Mouse (Mus musculus): Measurements from ENCODE around the gene Anxa2.

The Anxa2 gene

DNA sequence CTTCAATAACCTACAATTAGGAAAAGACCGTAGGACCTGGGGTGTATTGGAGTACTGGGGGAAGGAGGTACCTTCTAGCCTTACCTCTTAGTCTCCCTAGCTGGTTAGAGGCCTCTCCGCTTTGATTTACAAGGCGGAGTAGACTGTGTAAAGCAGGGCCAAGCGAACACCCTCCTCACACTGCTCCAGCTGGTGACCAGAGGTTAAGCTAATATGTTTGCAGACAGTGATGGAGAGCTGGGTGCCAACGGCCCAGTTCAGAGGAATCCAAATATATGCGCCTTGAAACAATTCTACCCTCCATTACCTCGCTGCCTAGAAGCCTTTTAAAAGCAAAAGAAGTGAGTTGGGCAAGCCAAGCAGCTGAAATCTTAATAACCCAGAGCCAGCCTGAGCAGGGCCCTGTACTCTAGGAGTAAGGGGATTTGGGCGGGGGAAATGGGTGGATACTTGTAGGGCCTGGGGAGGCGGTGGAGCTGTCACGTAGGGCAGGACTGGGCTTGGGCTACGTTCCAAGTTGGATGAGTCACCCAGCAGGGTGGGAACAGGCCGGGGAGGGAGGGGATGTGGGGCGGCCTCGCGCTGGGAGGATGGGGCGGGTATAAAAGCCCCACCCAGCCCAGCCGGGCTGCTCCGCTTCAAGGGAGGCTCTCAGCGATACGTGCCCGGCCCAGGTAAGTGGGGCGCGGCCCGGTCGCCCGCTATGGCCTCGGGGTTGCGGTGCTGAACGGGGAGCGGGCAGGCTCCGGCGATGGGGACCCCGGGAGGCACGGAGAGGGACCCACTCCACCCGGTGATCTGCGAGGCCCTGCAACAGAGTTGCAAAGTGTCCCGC, at the start of gene Anxa2:
Anxa2 (plus strand) TSS at position 555 of the 835 bp plus-strand sequence.
- DNase-seq (ENCODE audit: low read depth), result peak; percentile 44

DNA sequence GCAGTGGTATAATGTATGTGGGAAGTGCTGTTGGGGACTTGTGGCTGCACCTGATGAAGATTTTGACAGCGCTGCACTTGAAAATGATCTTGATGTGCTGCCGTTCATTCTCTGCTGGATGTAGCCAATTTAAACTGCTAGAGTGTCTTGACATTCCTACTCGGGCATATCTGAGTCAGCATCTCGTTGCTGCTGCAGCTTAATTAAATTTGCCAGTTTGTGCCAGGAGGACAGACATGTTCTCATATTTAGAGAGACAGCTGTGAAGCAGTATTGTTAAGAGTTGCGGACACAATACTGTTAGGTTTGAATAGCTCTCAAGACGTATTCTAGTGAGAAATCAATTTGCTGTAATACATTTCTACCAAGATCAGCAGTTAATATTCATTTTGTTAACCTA, 48.7 kb upstream of the Anxa2 start:
- DNase-seq (ENCODE audit: low read depth), result no peak

DNA sequence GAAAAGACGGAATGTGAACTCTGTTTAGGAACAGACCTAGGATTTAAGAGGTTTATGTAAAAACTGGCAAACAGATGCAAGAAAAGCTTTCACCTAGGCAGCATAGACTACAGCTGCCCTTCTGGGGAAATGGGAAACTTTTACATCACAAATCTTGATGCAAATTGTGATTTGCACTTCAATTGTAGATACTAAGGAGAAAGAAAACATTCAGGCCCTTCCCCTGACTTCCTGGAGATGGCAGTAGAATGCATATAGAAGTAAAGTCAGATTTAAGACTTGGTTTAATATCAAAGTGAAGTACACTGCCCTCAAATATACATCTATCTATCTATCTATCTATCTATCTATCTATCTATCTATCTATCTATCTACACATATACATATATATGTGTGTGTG, 33.9 kb upstream of the Anxa2 start:
- DNase-seq (ENCODE audit: low read depth), result no peak

DNA sequence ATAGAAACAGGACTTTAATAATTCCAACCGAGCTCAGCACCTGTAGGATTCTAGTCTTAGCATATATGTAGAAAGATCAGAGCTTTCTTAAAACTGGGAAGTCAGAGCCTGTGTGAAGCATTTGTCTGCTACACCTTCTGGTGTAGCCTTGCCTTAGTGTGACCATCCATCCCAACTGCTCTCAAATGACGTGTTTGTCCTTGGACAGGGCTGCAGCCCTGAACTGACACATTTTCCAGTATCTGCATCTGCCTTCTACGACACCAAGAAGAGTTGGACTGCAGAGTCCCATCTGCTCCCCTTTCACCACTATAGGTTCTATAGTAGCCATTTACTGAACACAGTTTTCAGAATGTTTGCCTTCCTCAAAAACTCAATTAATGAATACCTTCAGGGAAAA, 22.9 kb upstream of the Anxa2 start:
- DNase-seq (ENCODE audit: low read depth), result no peak

DNA sequence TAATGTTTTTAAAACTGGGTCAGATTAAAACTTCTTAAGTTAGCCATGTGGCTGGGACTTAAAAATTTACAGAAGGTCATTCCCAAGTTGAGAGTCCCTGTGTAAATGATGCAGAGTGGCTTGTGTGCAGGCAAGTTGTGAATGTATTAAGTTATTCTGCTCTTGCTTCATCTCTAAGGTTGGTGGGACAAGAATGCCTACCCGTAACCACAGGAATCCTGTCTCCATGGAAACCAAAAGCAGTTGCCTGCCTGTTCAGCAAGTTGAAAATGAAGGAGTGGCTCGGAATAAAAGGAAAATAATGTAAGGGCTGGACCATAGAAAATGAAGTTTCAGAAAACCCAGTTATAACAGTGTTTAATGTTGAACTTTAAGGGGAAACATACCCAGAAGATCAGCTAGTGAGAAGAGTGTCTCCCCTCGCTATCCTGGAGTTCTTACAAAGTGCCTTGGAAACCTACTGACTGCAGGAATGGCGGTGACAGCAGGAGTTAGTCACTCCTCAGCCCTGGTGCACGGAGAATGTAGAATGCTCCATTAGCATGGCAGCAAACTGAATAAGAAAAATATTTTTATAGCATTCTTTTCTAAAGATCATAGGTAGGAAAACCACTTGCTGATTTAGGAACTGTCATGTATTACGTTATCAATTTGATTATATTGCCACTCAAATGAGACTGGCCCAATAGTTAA, 21.4 kb upstream of the Anxa2 start:
- DNase-seq (ENCODE audit: low read depth), result no peak

DNA sequence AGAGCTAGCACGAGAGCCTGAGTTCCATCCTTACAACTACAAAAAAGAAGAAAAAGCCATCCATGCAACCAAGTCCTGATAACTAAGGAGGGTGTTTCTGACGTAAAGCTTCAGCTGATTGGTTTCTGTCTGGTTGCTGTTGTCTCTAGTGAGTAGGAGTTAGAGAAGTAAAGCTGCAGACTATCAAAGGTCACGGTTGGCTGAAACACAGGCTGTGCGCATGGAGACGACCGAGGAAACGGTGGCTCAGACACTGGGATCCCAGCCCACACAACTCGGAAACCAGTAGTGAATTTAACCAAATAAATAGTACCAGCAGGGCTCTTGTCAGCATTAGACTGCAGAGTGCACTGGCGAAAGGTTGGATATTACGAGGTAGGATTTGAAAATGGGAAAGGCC, 18.2 kb upstream of the Anxa2 start:
- no peak for DNase-seq (ENCODE audit: low read depth)

DNA sequence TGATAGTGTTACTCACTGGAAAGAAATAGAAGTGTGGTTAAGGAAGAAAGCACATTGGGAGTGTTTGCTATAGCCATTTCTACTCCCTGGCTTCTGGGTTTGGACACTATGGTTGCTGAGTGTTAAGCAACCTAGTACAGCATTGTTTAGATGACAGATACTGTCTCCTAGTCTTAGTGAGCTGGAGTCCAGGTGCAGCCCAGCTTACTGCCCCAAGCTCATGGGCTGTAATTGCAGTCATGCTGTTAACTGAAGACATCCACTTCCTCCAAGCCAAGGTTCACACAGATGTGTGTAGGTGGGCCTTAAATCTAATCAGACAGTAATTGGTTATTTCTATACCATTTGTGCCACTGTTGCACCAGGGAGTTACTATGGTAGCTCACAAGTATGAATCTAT, 17.8 kb upstream of the Anxa2 start:
- DNase-seq (ENCODE audit: low read depth), result no peak

DNA sequence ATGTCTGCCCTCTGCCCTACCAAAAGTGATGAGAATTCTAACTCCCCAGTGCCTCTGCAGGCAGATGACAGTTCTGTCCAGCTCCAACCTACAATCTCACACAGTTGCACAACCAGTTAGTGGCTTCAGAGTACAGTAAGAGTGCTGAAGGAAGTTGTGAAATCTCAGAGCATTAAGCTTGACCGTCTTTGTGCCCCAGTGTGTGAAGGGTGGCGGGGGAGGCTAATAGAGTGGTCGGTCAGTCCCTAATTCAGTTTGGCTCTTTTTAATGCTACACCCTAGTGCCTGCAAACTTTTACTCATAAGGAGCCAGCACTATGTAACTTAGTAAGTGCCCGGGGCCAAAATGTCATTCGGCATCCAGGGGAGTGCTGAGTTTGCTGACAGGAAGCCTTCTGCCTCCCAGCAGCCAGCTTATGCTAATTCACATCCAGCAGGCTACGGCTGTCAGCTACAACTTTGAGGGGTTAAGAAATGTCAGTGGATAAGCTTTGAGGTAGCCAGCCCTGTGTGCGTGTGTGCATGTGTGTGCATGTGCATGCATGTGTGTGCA, 13.5 kb upstream of the Anxa2 start:
- no peak for DNase-seq (ENCODE audit: low read depth)

DNA sequence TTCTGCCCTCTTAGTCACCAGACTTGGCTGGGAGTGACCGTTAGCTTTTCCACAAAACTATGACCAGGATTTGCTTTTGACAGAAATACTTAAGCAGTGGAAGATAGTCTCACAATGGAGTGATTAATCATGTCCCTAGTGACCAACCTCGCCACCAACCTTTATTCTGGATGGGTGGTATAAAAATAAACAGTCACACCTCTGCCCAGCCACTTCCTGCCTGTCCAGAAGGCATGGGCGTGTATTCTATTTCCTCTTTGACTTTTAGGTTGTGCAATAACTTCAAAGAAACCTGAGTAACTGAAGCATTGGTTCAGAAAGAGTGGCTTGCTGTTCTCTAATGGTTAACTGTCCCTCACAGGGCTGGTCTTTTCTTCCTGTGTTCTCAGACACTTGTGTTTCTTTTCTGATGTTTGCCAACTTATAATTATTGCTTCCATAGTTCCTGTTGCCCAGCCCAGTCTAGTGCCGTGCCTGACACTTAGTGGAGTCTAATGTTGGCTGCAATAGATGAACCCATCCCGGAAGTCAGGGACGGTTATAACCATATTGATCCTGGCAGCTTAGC, 10.9 kb upstream of the Anxa2 start:
- no peak for DNase-seq (ENCODE audit: low read depth)

DNA sequence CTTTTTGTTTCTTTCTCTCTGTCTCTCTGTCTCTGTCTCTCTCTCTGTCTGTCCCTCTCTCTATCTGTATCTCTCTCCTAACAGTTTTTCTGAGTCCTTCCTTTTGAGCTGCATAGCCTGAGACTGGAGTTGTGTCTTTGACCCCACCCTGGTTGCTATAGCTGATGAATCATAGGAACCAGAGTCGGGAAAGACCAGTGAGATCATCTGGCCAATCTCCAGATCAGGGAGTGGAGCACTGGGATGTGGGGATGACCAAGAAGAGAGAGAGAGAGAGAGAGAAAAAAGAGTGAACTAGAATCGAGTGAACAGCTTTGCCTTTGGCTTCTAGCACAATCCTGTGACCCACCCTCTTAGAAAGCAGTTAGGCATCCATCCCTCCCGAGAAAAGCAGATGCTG, 10.2 kb upstream of the Anxa2 start:
- no peak for DNase-seq (ENCODE audit: low read depth)

DNA sequence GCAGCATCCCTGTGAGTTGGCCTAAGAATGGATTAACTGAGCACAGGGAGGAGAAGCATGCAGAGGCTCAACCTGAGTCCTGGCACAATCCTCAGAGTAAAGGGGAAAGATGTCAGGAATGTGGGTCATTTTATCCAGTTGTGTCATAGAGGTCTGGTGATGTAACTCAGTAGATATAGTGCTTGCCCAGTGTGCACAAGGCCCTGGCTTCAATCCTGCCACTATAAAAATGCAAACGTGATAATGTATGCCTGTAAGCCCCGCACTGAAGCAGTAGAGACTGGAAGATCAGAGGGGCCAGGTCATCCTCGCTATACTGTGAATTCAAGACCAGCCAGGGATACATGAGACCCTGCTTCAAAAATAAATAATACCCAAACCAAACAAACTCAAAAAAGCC, 4.6 kb upstream of the Anxa2 start:
- DNase-seq (ENCODE audit: low read depth), result no peak

DNA sequence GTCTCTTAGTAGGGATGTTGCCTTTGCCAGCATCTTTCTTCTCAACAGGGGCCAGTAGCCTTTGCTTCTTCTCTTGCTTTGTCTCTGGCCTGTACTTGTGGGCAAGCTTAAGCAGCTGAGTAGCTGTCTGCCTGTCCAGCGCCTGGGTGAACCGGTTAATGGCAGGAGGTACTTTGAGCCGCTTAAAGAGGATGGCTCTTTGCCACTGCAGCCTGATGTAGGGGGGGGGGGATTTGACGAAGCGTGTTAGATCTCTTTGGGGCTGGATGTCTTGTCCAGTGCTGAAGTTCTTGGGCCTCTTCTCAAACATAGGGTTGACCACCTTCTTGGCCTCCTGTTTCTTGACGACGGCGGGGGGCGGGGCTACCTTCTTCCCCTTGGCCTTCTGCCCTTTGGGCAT, 2.8 kb upstream of the Anxa2 start:
- DNase-seq (ENCODE audit: low read depth), result no peak

DNA sequence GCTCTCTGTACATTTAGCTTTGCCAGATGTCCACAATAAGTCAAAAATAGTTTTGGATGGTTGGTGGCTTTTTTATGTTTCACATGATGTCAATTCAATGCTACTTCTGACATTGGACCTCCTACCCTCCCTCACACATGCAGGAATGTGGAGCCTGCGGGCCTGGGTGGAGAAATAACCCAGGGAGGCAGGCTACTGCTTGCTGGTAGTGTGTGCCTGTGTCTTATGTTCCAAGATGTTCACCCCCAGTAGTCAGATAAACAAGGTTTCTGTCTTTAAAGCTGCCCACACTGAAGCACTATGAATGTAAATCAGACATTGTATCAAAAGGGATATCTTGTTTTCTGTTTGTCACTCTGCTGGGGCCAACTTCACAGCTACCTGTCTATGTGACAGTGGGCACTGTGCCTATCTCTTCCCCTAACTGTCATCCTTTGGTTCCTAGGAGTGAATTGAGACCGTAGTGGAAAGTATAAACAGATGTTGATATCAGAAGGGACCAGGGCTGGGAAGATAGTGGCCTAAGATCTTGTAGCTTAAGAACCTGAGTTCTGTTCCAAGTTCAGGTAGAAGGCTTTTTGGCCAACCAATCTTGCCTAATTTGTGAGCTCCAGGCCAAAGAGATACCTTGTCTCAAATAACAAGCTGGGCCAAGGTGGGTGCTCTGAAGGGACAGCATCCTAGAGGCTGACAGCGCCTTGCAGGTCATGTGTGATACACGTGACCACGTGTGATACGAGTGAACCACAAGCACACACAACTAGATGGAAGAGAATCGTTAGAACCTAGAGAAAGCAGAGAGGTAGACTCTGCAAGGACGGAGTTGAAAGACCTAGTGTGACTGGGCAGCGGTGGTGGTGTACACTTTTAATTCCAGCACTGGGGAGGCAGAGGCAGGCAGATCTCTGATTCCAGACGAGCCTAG, 1.3 kb upstream of the Anxa2 start:
- DNase-seq (ENCODE audit: low read depth), result no peak

DNA sequence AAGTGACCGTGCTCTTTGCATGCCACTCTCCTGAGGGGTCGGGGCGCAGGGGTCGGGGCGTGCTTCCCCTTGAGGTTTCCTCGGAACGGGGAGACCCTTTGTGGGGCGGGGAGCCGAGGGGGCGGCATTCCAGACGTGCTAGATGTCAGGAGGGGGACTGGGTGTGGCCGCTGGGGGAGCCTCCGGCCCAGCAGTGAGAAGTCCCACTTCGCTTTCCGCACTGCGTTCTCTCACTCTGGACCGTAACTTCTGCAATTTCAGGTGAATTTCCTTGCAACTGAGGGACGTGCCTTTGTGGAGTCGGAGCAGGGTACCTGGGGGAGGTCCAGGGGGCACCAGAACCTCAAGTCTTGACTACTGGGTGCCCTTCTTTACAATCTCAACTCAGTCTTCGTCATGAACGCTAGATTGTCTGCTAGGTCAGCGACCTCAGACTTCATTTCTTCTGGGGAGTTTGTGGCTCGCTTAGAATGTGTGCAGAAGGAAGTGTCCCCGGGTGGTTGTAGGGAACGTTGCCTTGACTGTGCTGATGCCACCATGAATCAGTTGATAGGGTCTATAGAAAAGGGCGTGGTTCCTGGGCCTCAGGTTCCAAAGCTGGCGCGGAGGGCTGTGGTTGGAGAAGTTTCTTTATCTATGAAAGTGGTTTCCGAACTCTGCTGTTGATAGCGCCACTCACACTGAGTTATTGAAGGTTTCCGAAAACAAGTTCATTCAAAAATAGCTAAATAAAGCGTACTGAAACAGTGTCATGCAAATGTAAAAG, 664 bp downstream of the Anxa2 start:
- peak; percentile 43 for DNase-seq (ENCODE audit: low read depth)

DNA sequence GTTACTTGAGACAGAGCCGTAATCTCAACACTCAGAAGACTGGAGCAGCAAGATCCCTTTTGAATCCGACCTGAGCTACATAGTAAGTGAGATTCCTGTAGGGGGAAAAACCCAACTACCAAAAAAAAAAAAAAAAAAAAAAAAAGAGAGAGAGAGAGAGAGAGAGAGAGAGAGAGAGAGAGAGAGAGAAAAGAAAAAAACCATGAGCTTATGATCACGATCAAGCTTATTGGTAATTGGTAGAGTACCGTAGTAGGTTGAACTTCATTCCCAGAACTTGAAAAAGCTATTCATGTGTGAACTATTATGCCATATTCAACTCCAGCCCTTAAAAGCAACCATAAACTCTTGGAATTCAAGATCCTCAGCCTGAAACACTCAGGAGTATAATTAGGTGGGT, 1.3 kb downstream of the Anxa2 start:
- no peak for DNase-seq (ENCODE audit: low read depth)

DNA sequence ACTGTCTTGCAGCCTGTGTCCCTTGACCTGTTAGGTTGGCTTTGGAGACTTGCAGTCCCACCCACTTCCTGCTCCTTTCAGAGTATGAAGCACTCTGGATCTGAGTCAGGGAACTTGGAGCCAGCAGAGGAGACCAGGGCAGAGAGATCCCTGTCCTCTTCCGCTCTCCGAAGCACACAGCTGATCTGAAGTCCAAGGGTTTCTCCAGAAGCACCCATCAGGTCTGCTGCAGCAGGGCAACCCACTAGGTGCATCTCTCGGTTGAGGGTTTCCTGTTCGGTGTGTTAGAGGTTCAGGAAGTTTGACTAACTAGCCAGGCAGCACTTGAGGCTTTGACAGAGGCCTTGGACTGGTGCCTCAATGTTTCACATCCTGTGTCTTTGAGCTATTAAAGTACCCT, 2.0 kb downstream of the Anxa2 start:
- no peak for DNase-seq (ENCODE audit: low read depth)

DNA sequence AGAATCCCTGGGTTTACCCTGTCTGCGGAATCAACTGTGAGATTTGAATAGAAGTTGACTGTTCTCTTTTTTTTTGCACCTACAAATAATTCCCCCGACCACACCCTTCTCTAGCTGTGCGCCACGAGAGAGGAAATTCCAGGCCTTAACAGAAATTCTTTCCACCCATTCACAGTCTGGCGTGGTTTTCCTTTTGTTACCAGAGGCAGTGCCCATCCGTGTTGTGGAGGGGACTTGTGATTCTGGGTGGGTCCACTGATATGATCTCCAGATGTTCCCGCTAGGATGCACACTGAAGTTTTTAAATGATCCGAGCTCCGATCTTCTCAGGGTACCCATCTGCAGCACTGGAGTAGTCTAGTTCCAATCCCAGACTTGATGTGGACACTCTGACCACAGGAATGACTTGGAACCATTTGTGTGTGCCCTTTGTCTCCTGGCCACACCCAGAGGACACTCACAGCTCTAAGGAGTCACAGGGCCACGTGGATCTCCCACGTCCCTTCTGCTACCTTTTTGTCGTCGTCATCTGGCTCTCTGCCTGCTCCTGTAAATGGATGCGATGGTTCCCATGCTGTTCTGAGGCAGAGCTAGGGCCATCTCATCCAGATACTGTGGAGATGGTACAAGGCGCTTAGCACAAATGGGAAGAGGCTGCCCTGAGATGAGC, 3.1 kb downstream of the Anxa2 start:
- DNase-seq (ENCODE audit: low read depth), result no peak

DNA sequence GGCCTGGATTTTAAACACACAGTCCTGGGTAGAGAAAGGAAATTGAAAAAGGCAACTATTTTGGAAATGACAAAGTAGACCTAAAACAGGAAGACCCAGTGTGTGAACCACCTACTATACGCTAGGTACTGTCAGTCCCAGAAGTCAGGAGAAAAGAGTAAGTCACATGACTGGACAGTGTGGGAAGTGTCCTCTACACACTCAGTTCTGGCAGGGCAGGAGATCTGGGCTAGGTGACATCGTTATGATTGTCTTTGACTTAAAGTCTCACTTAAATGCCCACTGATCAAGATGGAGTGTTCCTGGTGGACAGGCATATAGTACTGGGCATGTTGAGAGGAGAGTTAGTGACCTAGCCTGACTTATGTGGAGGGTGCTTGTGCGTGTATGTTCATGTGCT, 3.7 kb downstream of the Anxa2 start:
- DNase-seq (ENCODE audit: low read depth), result no peak

DNA sequence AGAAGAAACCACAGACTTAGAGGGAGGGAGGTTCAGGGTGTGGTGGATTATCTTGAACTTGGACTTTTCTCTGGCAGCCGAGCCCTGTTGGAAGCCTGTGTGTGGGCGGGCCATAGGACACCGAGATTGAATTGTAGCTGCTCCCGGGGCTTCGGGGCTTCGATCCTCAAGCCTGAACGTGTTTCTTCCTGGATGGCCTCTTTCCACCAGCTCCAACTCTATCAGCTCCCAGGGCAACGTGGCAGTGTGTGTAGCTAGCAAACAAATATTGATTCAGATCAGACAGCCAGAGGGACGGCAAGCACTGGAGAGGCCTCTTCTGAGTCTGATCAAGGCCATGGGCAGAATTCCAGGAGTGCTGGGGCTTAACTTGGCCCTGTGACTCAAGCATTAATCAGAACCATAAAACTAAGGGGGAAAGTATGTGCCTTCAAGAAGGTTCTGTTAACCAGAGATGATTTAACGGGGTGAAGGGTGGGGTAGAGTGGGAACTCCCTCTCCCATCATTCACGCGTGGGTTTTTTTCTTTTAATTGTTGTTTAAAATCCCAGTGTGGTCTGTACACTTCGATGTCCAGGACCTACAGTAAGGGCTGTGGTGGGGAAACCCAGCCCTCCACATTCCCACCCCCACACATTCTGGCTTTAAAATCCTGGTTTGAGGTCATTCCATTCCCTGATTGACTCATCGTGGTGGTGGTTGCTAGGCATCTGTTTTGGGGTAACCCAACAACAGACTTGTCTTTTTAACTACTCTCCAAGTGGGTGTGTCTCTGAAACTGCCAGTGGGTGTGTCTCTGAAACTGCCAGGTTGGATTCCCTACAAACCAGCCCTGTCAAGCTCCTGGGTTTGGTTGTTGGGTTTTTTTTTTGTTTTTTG, 4.6 kb downstream of the Anxa2 start:
- DNase-seq (ENCODE audit: low read depth), result no peak

DNA sequence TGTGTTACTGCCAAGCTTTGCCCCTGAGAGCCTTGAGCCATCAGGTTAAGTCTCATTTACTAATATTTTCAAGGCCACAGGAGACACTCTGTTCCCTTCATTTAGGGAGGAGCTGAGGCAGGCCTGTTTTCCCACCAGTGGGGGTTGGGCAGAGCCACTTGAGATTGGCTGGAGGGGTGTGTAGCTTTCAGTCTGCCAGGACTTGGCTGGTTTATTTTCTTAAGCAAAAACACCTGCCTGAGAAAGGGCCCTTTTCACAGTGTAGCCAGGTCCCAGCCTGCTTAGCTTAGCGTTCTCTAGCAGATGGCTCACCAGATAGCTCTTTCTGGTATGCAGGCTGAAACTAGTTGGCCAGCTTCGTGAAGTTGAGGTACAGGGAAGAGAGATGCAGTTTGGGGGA, 5.6 kb downstream of the Anxa2 start:
- no peak for DNase-seq (ENCODE audit: low read depth)
